Mouse (Mus musculus): ENCODE measurements around the gene Rbfox1.

DNA sequence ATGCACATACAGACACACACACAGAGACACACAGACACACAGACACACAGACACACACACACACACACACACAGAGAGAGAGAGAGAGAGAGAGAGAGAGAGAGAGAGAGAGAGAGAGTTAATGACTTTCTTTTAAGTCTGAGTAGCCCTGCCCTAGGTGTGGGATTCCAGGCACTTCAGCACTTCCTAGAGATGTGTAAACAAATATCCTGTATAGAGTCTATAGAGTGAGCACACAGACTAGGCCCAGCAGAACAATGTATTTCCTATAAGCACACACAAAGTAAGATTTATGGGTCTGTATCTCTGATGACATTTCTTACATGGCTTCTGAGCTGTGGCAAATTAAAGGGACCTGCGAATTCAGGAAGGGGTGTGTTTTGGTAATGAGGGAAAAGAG lies 998.6 kb downstream of the Rbfox1 start:
- TF ChIP-seq CTCF (IDR thresholded peaks at IDR 0.05; ENCODE audit: low read depth) (no peak), EP300 (optimal IDR thresholded peaks at IDR 0.05) (no peak)
